Mouse (Mus musculus): ENCODE data around the gene Ruvbl1. TPM values are rescaled to one million over a fixed set of nuclear protein-coding genes. Genes with fewer than 3 reads are reported as not detected.

The Ruvbl1 gene
- polyA plus RNA-seq, 1 experiment from 2014 or later, result 212 TPM

DNA sequence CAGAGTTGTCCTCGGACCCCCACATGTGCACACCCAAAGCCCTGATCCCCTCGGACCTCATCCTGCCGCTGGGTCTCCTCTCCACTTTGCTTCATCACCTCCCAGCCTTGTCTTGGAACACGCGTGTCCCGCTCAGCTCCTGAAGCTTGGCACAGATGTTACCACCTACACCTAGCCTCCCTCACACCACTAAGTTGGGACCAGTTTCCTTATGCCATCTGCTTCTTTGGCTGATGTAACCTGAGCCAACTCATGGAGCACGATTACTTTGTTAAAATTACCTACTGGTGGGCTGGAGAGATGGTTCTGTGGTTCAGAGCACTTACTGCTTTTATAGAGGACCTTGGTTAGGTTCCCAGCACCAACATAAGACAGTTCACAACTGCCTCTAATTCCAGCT is 56.6 kb downstream of the Ruvbl1 start:
- H3K27me3 ChIP-seq (replicated peaks; ENCODE audit: control insufficient read depth, insufficient read depth, low read length), result no peaks in the 10 kb centered on the region
- peaks cover 4% of the 10 kb centered on the region; the same call in 1 of the 2 replicates for H3K36me3 ChIP-seq (ENCODE audit: control insufficient read depth, insufficient read depth, low read length)
- no peak for ATAC-seq (replicated peaks; ENCODE audit: low FRiP score)
- no peaks in the 10 kb centered on the region for H3K9me3 ChIP-seq (ENCODE audit: control insufficient read depth, low read length)
- no peak overlapping the region for H3K4me3 ChIP-seq (ENCODE audit: low read depth, low read length)
- H3K4me1 ChIP-seq (replicated peaks; ENCODE audit: control insufficient read depth, insufficient read depth, low read length), result peaks cover 8% of the 10 kb centered on the region; the same call in 1 of the 2 replicates
- H3K4me2 ChIP-seq, result no peak overlapping the region
- H3K27ac ChIP-seq (ENCODE audit: low read depth, low read length), result no peak overlapping the region
- DNase-seq (ENCODE audit: low spot score), result no peak
- WGBS, result 84% methylated on average over 7 of the region's 7 CpGs
- no peak overlapping the region for H3K9ac ChIP-seq (ENCODE audit: low read depth, low read length)

DNA sequence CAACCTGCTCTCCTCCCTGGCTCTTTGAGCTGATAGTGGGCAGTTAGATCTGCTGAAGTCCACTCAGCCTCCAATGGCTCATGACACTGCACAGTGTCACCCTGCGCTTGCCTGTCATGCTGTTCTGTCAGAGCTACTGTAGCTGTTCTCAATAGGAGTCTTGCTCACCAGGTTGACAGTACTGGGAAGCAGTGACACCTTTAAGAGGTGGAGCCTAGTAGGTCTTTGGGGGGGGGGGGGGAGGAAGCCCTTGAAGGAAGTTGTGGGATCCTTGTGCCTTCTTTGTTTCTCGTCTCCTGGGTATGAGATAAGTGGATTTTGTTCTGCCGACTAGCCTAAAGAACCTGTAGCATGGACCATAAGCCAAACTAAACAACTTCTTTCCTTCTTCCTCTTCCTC is 57.4 kb downstream of the Ruvbl1 start:
- 32% methylated on average over 3 of the region's 3 CpGs for WGBS
- Histone ChIP-seq H3K36me3 (ENCODE audit: control insufficient read depth, insufficient read depth, low read length) (no peaks in the 10 kb centered on the region), H3K4me3 (ENCODE audit: low read depth, low read length) (no peak overlapping the region), H3K27me3 (replicated peaks; ENCODE audit: control insufficient read depth, insufficient read depth, low read length) (no peaks in the 10 kb centered on the region), H3K4me1 (replicated peaks; ENCODE audit: control insufficient read depth, insufficient read depth, low read length) (peaks cover 2% of the 10 kb centered on the region; the same call in 1 of the 2 replicates), H3K27ac (ENCODE audit: low read depth, low read length) (no peak overlapping the region), H3K9ac (ENCODE audit: low read depth, low read length) (no peak overlapping the region), H3K4me2 (no peak overlapping the region), H3K9me3 (ENCODE audit: control insufficient read depth, low read length) (no peaks in the 10 kb centered on the region)
- DNase-seq (ENCODE audit: low spot score) (no peak), ATAC-seq (replicated peaks; ENCODE audit: low FRiP score) (no peak)

GRCm38 (mm10) chr6:88523043-88523442 is 57.8 kb downstream of the Ruvbl1 start:
- no peak overlapping the region for H3K9ac ChIP-seq (ENCODE audit: low read depth, low read length)
- H3K4me2 ChIP-seq, result no peak overlapping the region
- H3K4me1 ChIP-seq (replicated peaks; ENCODE audit: control insufficient read depth, insufficient read depth, low read length), result no peaks in the 10 kb centered on the region; the same call in 1 of the 2 replicates
- H3K36me3 ChIP-seq (ENCODE audit: control insufficient read depth, insufficient read depth, low read length), result no peaks in the 10 kb centered on the region
- H3K4me3 ChIP-seq (ENCODE audit: low read depth, low read length), result no peak overlapping the region
- no peak for ATAC-seq (replicated peaks; ENCODE audit: low FRiP score)
- no peak for DNase-seq (ENCODE audit: low spot score)
- no peaks in the 10 kb centered on the region for H3K27me3 ChIP-seq (replicated peaks; ENCODE audit: control insufficient read depth, insufficient read depth, low read length)
- H3K27ac ChIP-seq (ENCODE audit: low read depth, low read length), result no peak overlapping the region
- WGBS, result 53% methylated on average over 3 of the region's 3 CpGs
- H3K9me3 ChIP-seq (ENCODE audit: control insufficient read depth, low read length), result no peaks in the 10 kb centered on the region

DNA sequence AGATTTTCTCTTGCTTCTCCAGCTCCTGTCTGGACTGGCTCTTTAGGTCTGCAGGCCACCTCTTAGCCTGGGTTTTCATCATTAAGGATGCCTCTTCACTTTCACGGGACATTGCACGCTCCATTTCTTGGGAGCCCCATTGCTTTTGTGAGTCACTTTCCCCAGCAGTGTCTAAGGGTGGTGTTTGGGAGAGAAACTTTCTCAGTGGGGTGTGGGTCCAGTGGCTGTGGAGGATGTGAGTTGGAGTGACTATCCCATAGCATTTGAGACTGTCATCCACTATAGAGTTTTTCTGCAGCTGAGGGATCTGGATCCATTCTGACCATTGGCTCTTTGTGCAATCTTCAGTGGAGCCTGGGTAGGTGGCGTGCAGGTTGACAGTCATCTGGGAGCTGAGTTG is 58.2 kb downstream of the Ruvbl1 start:
- no peak overlapping the region for H3K4me3 ChIP-seq (ENCODE audit: low read depth, low read length)
- H3K27ac ChIP-seq (ENCODE audit: low read depth, low read length), result no peak overlapping the region
- DNase-seq (ENCODE audit: low spot score), result no peak
- no peaks in the 10 kb centered on the region for H3K9me3 ChIP-seq (ENCODE audit: control insufficient read depth, low read length)
- H3K27me3 ChIP-seq (replicated peaks; ENCODE audit: control insufficient read depth, insufficient read depth, low read length), result no peaks in the 10 kb centered on the region
- H3K4me2 ChIP-seq, result no peak overlapping the region
- no peaks in the 10 kb centered on the region; the same call in 1 of the 2 replicates for H3K4me1 ChIP-seq (replicated peaks; ENCODE audit: control insufficient read depth, insufficient read depth, low read length)
- H3K9ac ChIP-seq (ENCODE audit: low read depth, low read length), result no peak overlapping the region
- ATAC-seq (replicated peaks; ENCODE audit: low FRiP score), result no peak
- no peaks in the 10 kb centered on the region for H3K36me3 ChIP-seq (ENCODE audit: control insufficient read depth, insufficient read depth, low read length)
- 87% methylated on average over 3 of the region's 3 CpGs for WGBS

DNA sequence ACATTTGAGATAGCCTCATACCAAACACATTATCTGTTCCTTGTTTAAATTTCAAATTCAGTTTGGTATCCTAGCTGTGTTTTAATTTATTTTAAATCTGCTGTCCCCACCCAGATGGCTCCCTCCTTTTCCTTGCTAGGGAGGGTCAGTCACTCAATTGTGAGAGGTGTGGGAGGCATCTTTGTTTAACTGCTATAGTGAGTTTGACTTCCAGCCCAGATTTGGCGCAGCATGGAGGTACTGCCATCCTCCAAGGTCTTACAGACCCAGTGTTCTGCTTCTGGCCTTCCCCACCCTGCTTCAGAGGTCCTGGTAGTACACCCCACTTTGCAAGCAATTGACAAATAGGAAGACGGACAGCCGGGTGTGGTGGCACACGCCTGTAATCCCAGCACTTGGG is 58.8 kb downstream of the Ruvbl1 start:
- ATAC-seq (replicated peaks; ENCODE audit: low FRiP score) (no peak), DNase-seq (ENCODE audit: low spot score) (no peak)
- Histone ChIP-seq H3K4me2 (no peak overlapping the region), H3K27me3 (replicated peaks; ENCODE audit: control insufficient read depth, insufficient read depth, low read length) (no peaks in the 10 kb centered on the region), H3K4me3 (ENCODE audit: low read depth, low read length) (no peak overlapping the region), H3K27ac (ENCODE audit: low read depth, low read length) (no peak overlapping the region), H3K9ac (ENCODE audit: low read depth, low read length) (no peak overlapping the region), H3K36me3 (ENCODE audit: control insufficient read depth, insufficient read depth, low read length) (no peaks in the 10 kb centered on the region), H3K9me3 (ENCODE audit: control insufficient read depth, low read length) (no peaks in the 10 kb centered on the region), H3K4me1 (replicated peaks; ENCODE audit: control insufficient read depth, insufficient read depth, low read length) (no peaks in the 10 kb centered on the region; the same call in 1 of the 2 replicates)
- WGBS, result 88% methylated on average over 4 of the region's 4 CpGs

- Histone ChIP-seq H3K9me3 (ENCODE audit: control insufficient read depth, low read length) (no peaks in the 10 kb centered on the region), H3K4me1 (replicated peaks; ENCODE audit: control insufficient read depth, insufficient read depth, low read length) (no peaks in the 10 kb centered on the region), H3K9ac (ENCODE audit: low read depth, low read length) (no peak overlapping the region), H3K4me2 (no peak overlapping the region), H3K27me3 (replicated peaks; ENCODE audit: control insufficient read depth, insufficient read depth, low read length) (no peaks in the 10 kb centered on the region), H3K4me3 (ENCODE audit: low read depth, low read length) (no peak overlapping the region), H3K27ac (ENCODE audit: low read depth, low read length) (no peak overlapping the region), H3K36me3 (ENCODE audit: control insufficient read depth, insufficient read depth, low read length) (no peaks in the 10 kb centered on the region)
- DNase-seq (ENCODE audit: low spot score) (no peak), ATAC-seq (replicated peaks; ENCODE audit: low FRiP score) (no peak)
Observed at GRCm38 (mm10) chr6:88530306-88530705, 65.1 kb downstream of the Ruvbl1 start.

DNA sequence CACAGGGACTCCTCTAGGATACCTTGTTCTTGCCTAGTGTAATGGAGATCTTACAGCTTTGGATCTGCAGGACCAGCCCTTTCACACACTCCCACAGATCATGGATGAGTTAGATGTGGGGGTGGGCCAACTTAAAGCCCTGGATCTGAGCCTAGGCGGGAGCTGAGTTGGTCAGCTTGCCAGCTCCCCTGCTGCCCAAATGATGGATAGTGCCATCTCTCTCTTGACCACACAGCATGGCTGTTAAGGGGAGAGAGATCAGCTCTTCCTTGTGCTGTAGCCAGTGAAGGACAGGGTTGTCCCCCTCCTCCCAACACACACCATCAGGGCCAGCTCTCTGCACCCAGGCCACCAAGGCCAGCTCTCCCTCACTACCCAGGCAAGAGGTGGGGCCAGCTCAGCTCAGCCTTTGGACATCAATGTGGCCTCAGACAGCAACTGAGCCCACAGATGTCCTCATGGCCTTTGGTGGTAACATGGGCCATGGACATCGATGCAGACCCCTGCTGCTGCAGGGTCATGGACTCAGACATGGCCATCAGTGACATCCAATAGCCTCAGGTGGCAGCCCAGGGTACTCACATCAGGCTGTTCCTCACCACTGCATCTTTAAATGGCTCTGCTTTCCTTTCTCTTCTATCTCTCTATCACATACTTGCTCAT is 75.0 kb downstream of the Ruvbl1 start:
- 73% methylated on average over 2 of the region's 2 CpGs for WGBS
- 0 out of 2 replicates have a peak, but pooled peaks cover 2% of the 10 kb centered on the region for H3K27me3 ChIP-seq (replicated peaks; ENCODE audit: control insufficient read depth, insufficient read depth, low read length)
- peaks cover 8% of the 10 kb centered on the region for H3K4me1 ChIP-seq (replicated peaks; ENCODE audit: control insufficient read depth, insufficient read depth, low read length)
- H3K27ac ChIP-seq (ENCODE audit: low read depth, low read length), result no peak overlapping the region
- DNase-seq (ENCODE audit: low spot score) (no peak), ATAC-seq (replicated peaks; ENCODE audit: low FRiP score) (no peak)
- H3K4me2 ChIP-seq, result no peak overlapping the region
- no peaks in the 10 kb centered on the region for H3K36me3 ChIP-seq (ENCODE audit: control insufficient read depth, insufficient read depth, low read length)
- no peak overlapping the region for H3K4me3 ChIP-seq (ENCODE audit: low read depth, low read length)
- H3K9ac ChIP-seq (ENCODE audit: low read depth, low read length), result no peak overlapping the region
- no peaks in the 10 kb centered on the region for H3K9me3 ChIP-seq (ENCODE audit: control insufficient read depth, low read length)

- Histone ChIP-seq H3K27ac (ENCODE audit: low read depth, low read length) (no peak overlapping the region), H3K36me3 (ENCODE audit: control insufficient read depth, insufficient read depth, low read length) (no peaks in the 10 kb centered on the region), H3K9ac (ENCODE audit: low read depth, low read length) (no peak overlapping the region), H3K4me1 (replicated peaks; ENCODE audit: control insufficient read depth, insufficient read depth, low read length) (peaks cover 22% of the 10 kb centered on the region), H3K4me2 (no peak overlapping the region), H3K27me3 (replicated peaks; ENCODE audit: control insufficient read depth, insufficient read depth, low read length) (peaks cover 13% of the 10 kb centered on the region; the same call in 1 of the 2 replicates), H3K9me3 (ENCODE audit: control insufficient read depth, low read length) (no peaks in the 10 kb centered on the region), H3K4me3 (ENCODE audit: low read depth, low read length) (no peak overlapping the region)
- DNase-seq (ENCODE audit: low spot score), result no peak
- WGBS, result 81% methylated on average over 3 of the region's 3 CpGs
- no peak for ATAC-seq (replicated peaks; ENCODE audit: low FRiP score)
Observed at GRCm38 (mm10) chr6:88544241-88544640, 79.0 kb downstream of the Ruvbl1 start.
